Mouse (Mus musculus) lung, postnatal 0 days (tissue): ENCODE measurements around the gene Cacna2d2.

Source experiments
- CTCF ChIP-seq: IDR thresholded peaks from 2 replicates; pipeline ENCODE4 v1.5.1; 2016; ENCODE audit warnings: antibody characterized with exemption, mild to moderate bottlenecking
- EP300 ChIP-seq: IDR thresholded peaks from 2 replicates; pipeline ENCODE4 v1.6.1; 2016; ENCODE audit warnings: antibody characterized with exemption, mild to moderate bottlenecking, control low read depth

DNA sequence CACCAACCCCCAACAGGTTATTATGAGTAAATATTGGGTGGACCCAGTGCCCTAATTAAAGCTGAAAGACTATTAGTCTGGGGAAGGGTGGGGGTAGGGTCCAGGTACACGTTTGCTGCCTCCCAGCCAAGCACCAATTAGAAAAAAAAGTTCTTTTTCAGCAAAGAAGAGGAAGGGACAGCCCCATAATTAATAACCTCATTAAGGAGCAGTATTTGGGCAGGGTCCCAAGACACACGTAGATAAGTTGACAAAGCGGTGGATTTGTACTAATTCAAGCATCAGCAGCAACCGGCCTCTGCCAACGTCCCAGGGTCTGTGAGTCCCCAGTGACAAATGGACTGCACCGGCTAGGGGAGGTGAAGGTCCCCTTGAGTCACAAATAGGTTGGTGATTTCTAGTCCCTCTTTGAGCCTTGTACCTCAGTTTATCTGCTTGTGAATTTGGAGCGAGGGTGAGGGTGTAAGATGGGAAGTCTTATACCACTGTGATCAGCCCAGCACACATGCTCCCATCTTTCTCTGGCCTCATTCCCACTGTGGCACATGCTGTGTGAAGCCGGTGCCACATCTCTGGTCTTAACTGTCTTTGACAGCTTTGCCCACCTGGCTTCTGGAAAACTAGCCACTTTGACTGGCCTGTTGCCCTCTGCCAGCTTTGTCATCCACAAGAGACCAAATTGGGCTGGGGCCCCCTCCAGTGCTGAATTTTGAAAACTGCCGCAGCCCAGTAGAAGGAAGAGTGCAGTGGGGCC, 20.3 kb downstream of the Cacna2d2 start:
- TF ChIP-seq EP300 (no peak), CTCF (no peak)
